ENCODE assay signal across 8 mouse cellular contexts in the genomic region with DNA sequence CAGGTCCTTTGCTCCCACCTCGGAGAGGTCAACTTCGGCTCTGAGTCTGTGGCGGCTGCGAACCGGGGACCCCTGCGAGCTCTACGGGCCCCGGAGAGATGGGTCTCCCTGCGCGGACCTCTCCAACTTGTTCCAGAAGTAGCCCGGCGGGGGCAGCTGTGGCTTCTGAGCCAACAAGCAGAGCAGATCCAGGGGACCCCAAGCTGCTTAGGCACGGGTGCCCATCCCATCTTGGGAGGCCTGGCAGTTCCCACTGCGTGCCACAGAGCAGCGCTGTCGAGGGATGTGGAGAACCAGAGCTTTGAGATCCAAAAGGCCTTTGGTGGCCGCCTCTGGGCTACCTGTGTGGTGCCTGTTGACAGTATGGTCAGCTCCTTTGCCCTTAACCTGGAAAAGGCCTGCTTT.
DNase-seq lines count a peak whose midpoint lies in the region; ATAC-seq and TF ChIP-seq lines count a peak whose summit lies in the region.

No protein-coding gene starts in this region.

- WGBS in cerebellum, adult 2 months, result under 1% methylated on average over 17 of the region's 17 CpGs
- under 1% methylated on average over 17 of the region's 17 CpGs for WGBS in forebrain, embryonic 15.5 days
- under 1% methylated on average over 17 of the region's 17 CpGs for WGBS in neural tube, embryonic 13.5 days

- DNase-seq in MEL (ENCODE audit: low read depth, low spot score), result peak; percentile 25
- DNase-seq in cerebellum, adult 2 months, result peak; percentile 82
- peak; percentile 60 to 68 for DNase-seq in heart, postnatal 14 days
- DNase-seq in kidney, postnatal 4 days, result peak; percentile 79 to 88
- peak; percentile 71 to 75 for DNase-seq in lung, adult 18-20 months
- DNase-seq in thymus, postnatal 10 days (ENCODE audit: low spot score in 2 of 2), result peak; percentile 22 to 25

- TF ChIP-seq EP300 in MEL (IDR thresholded peaks at IDR 0.05; ENCODE audit: low read depth in 1 of 2, low read length in 2 of 2), result no peak

- peak; percentile 69 for ATAC-seq in forebrain, embryonic 15.5 days (replicated peaks)
- peak; percentile 68 for ATAC-seq in neural tube, embryonic 13.5 days (ENCODE audit: low read depth)

- H3K9ac ChIP-seq in MEL (ENCODE audit: control insufficient read depth, low read depth, low read length, poor library complexity, severe bottlenecking), result no peak overlapping the region
- peak overlapping the region; percentile 86 for H3K9ac ChIP-seq in forebrain, embryonic 15.5 days (replicated peaks)
- peak overlapping the region; percentile 90 for H3K9ac ChIP-seq in neural tube, embryonic 13.5 days

- H3K27ac ChIP-seq in MEL (ENCODE audit: control insufficient read depth, low read depth, low read length), result no peak overlapping the region
- peak overlapping the region; percentile 15; the same call in 1 of the 2 replicates for H3K27ac ChIP-seq in cerebellum, adult 2 months (ENCODE audit: insufficient read depth, low read length)
- H3K27ac ChIP-seq in forebrain, embryonic 15.5 days (replicated peaks), result peak overlapping the region; percentile 92
- peak overlapping the region; percentile 93 for H3K27ac ChIP-seq in neural tube, embryonic 13.5 days (replicated peaks)

- no peak for TF ChIP-seq POLR2A in MEL (IDR thresholded peaks at IDR 0.05; ENCODE audit: control insufficient read depth in 1 of 2, insufficient read depth in 1 of 2, low read depth in 1 of 2, low read length in 2 of 2, poor library complexity in 1 of 2)
- no peak for TF ChIP-seq POLR2A in cerebellum, adult 2 months (IDR thresholded peaks at IDR 0.05; ENCODE audit: borderline replicate concordance, insufficient read depth, low read length)

- H3K4me1 ChIP-seq in MEL (ENCODE audit: control insufficient read depth in 1 of 2, insufficient read depth in 2 of 2, low read length in 2 of 2), result no peaks in the 10 kb centered on the region
- no peaks in the 10 kb centered on the region for H3K4me1 ChIP-seq in cerebellum, adult 2 months (ENCODE audit: control insufficient read depth, insufficient read depth, low read length)
- peaks cover 7% of the 10 kb centered on the region for H3K4me1 ChIP-seq in forebrain, embryonic 15.5 days
- H3K4me1 ChIP-seq in neural tube, embryonic 13.5 days (replicated peaks), result peaks cover 16% of the 10 kb centered on the region

- H3K79me2 ChIP-seq in MEL (ENCODE audit: control insufficient read depth, insufficient read depth, low read length, poor library complexity), result no peaks in the 10 kb centered on the region

- TF ChIP-seq CTCF in MEL (IDR thresholded peaks at IDR 0.05 in 2 of 3, conservative IDR thresholded peaks at IDR 0.05 in 1 of 3; ENCODE audit: control insufficient read depth in 1 of 3, insufficient read depth in 1 of 3, low read depth in 2 of 3, low read length in 3 of 3, poor library complexity in 1 of 3, severe bottlenecking in 1 of 3), result no peak
- TF ChIP-seq CTCF in cerebellum, adult 2 months (IDR thresholded peaks at IDR 0.05; ENCODE audit: borderline replicate concordance, insufficient read depth, low read depth, low read length), result peak; percentile 68

- peak overlapping the region; percentile 82 for H3K4me2 ChIP-seq in forebrain, embryonic 15.5 days (replicated peaks)
- H3K4me2 ChIP-seq in neural tube, embryonic 13.5 days, result peak overlapping the region; percentile 71

- H3K9me3 ChIP-seq in MEL (replicated peaks; ENCODE audit: insufficient read depth, low read length), result no peaks in the 10 kb centered on the region
- H3K9me3 ChIP-seq in forebrain, embryonic 15.5 days, result no peaks in the 10 kb centered on the region
- H3K9me3 ChIP-seq in neural tube, embryonic 13.5 days, result no peaks in the 10 kb centered on the region

- peak overlapping the region; percentile 4 to 56; a peak in 3 of 4 replicates for H3K4me3 ChIP-seq in MEL (ENCODE audit: control insufficient read depth in 1 of 2, insufficient read depth in 1 of 2, low read depth in 2 of 2, low read length in 2 of 2)
- H3K4me3 ChIP-seq in cerebellum, adult 2 months (replicated peaks; ENCODE audit: insufficient read depth, low read depth, low read length), result peak overlapping the region; percentile 60
- H3K4me3 ChIP-seq in forebrain, embryonic 15.5 days, result peak overlapping the region; percentile 90
- peak overlapping the region; percentile 79 for H3K4me3 ChIP-seq in neural tube, embryonic 13.5 days

- intact Hi-C loops in heart, postnatal 14 days (cut with DNase I), result loop anchor here (2.0 to 10.0 kb wide), 4 partner anchors 20 to 262 kb away; partner anchors contain the start of gene Adam17

- H3K27me3 ChIP-seq in MEL (ENCODE audit: control insufficient read depth in 1 of 2, insufficient read depth in 2 of 2, low read length in 2 of 2), result no peaks in the 10 kb centered on the region; a peak in 1 of 4 replicates
- H3K27me3 ChIP-seq in cerebellum, adult 2 months (ENCODE audit: control insufficient read depth, insufficient read depth, low read length), result no peaks in the 10 kb centered on the region
- no peaks in the 10 kb centered on the region for H3K27me3 ChIP-seq in forebrain, embryonic 15.5 days
- no peaks in the 10 kb centered on the region for H3K27me3 ChIP-seq in neural tube, embryonic 13.5 days

- no peaks in the 10 kb centered on the region for H3K36me3 ChIP-seq in MEL (ENCODE audit: control insufficient read depth in 1 of 2, insufficient read depth in 2 of 2, low read length in 2 of 2)
- no peaks in the 10 kb centered on the region for H3K36me3 ChIP-seq in forebrain, embryonic 15.5 days
- no peaks in the 10 kb centered on the region for H3K36me3 ChIP-seq in neural tube, embryonic 13.5 days

- no peak; the same call in 1 of the 2 replicates for TF ChIP-seq RAD21 in MEL (IDR thresholded peaks at IDR 0.05; ENCODE audit: low read depth, low read length)

TF ChIP-seq in MEL, 35 proteins besides CTCF, POLR2A, EP300 and RAD21:
- peak; percentile 22 for TF ChIP-seq SMC3 (IDR thresholded peaks at IDR 0.05; ENCODE audit: low read depth, low read length)
- no peak for TF ChIP-seq HCFC1 (IDR thresholded peaks at IDR 0.05; ENCODE audit: low read depth, low read length)
- no peak for TF ChIP-seq UBTF (IDR thresholded peaks at IDR 0.05; ENCODE audit: borderline replicate concordance, insufficient read depth, low read depth, low read length)
- no peak for TF ChIP-seq POLR2AphosphoS5 (IDR thresholded peaks at IDR 0.05; ENCODE audit: borderline replicate concordance, low read depth, low read length)

Comparison
In these comparisons a context has a peak if more than half of its experiments do, and no peak if none do; other contexts are left out.
1. DNase-seq: peak in every context shown above with its lines; median percentile 84 in kidney, postnatal 4 days; 82 in cerebellum, adult 2 months; 73 in lung, adult 18-20 months; 64 in heart, postnatal 14 days; 25 in MEL; 24 in thymus, postnatal 10 days.
2. H3K4me3 ChIP-seq: peak in every context shown above with its lines; median percentile 90 in forebrain, embryonic 15.5 days; 79 in neural tube, embryonic 13.5 days; 60 in cerebellum, adult 2 months; 30 in MEL.